Mouse (Mus musculus) olfactory bulb, adult 2 months (tissue): ENCODE results near the gene Pxn.
"Not testable (repeated sequence)": the region's sequence is repeated elsewhere in the genome, so short reads cannot be mapped to it uniquely, and the experiment has no call there.

ENCODE experiments used
- CTCF ChIP-seq: fragments of 200-500 bp; IDR thresholded peaks from 2 replicates; pipeline ENCODE4 v1.5.1; 2012; ENCODE audit warnings: low read depth, mild to moderate bottlenecking, low read length, moderate library complexity; ENCODE audit not compliant: insufficient read depth
- POLR2A ChIP-seq: fragments of 200-500 bp; IDR thresholded peaks from 2 replicates; pipeline ENCODE4 v1.6.1; 2012; ENCODE audit warnings: mild to moderate bottlenecking, low read depth, low read length, moderate library complexity; ENCODE audit not compliant: insufficient read depth

GRCm38 (mm10) chr5:115518214-115518613 lies 11.7 kb downstream of the Pxn start:
- TF ChIP-seq POLR2A, CTCF: not testable (repeated sequence)
